Mouse (Mus musculus) MEL (cell line): ENCODE data around the gene Vill. TPM values are rescaled to one million over a fixed set of nuclear protein-coding genes. Genes with fewer than 3 reads are reported as not detected.
A peak's percentile ranks its signal among the peaks of the same experiment; 100 is the strongest.

Source experiments
- DNase-seq: peaks from one replicate; pipeline ENCODE4 v3.0.0; 2011; ENCODE audit warnings: low read depth, low spot score
- H3K27ac ChIP-seq: 2 replicates; pipeline ENCODE4 v1.5.1; 2012; ENCODE audit warnings: low read depth, mild to moderate bottlenecking, control low read depth, low read length, moderate library complexity; ENCODE audit not compliant: control insufficient read depth
- H3K27me3 ChIP-seq, 2 experiments: fragments of 150-350 bp in 1 of 2; sonication (generic) in 1 of 2; 2 replicates each; pipeline ENCODE4 v1.6.1; 2012; ENCODE audit warnings: low read length in 2 of 2, mild to moderate bottlenecking in 2 of 2, improper control_type of control experiment in 1 of 2, moderate library complexity in 1 of 2; ENCODE audit not compliant: insufficient read depth in 2 of 2, control insufficient read depth in 1 of 2
- H3K36me3 ChIP-seq, 2 experiments: 2 replicates each; pipeline ENCODE4 v1.6.1; 2012 to 2014; ENCODE audit warnings: low read length in 2 of 2, improper control_type of control experiment in 1 of 2, inconsistent platforms in 1 of 2, mild to moderate bottlenecking in 1 of 2; ENCODE audit not compliant: insufficient read depth in 2 of 2, control insufficient read depth in 1 of 2
- H3K4me1 ChIP-seq, 2 experiments: fragments of 150-350 bp in 1 of 2; sonication (generic) in 1 of 2; 2 replicates each; pipeline ENCODE4 v1.6.1; 2012; ENCODE audit warnings: low read length in 2 of 2, improper control_type of control experiment in 1 of 2, mild to moderate bottlenecking in 1 of 2; ENCODE audit not compliant: insufficient read depth in 2 of 2, control insufficient read depth in 1 of 2
- H3K4me3 ChIP-seq, 2 experiments: fragments of 150-350 bp in 1 of 2; sonication (generic) in 1 of 2; 2 replicates each; pipeline ENCODE4 v1.5.1; 2012; ENCODE audit warnings: low read depth in 2 of 2, low read length in 2 of 2, mild to moderate bottlenecking in 2 of 2, moderate library complexity in 2 of 2, control low read depth in 1 of 2, improper control_type of control experiment in 1 of 2; ENCODE audit not compliant: control insufficient read depth in 1 of 2, insufficient read depth in 1 of 2
- H3K79me2 ChIP-seq: 2 replicates; pipeline ENCODE4 v1.6.1; 2012; ENCODE audit warnings: mild to moderate bottlenecking, low read length, moderate library complexity; ENCODE audit not compliant: control insufficient read depth, poor library complexity, insufficient read depth
- H3K9ac ChIP-seq: 2 replicates; pipeline ENCODE4 v1.6.1; 2012; ENCODE audit warnings: low read depth, mild to moderate bottlenecking, control low read depth, low read length, moderate library complexity; ENCODE audit not compliant: control insufficient read depth, poor library complexity, severe bottlenecking
- H3K9me3 ChIP-seq: fragments of 150-350 bp; sonication (generic); replicated peaks from 2 replicates; pipeline ENCODE4 v1.6.1; 2012; ENCODE audit warnings: mild to moderate bottlenecking, low read length, improper control_type of control experiment, moderate library complexity; ENCODE audit not compliant: insufficient read depth
- CHD1 ChIP-seq: IDR thresholded peaks from 2 replicates; pipeline ENCODE4 v1.6.1; 2012; ENCODE audit warnings: low read depth, mild to moderate bottlenecking, inconsistent platforms, low read length, improper control_type of control experiment
- ELF1 ChIP-seq: IDR thresholded peaks from 2 replicates; pipeline ENCODE4 v1.6.1; 2014; ENCODE audit warnings: low read depth, mild to moderate bottlenecking, inconsistent platforms, low read length, improper control_type of control experiment, moderate library complexity
- EP300 ChIP-seq, 2 experiments: IDR thresholded peaks; 2 replicates each; pipeline ENCODE4 v1.6.1; 2011; ENCODE audit warnings: improper control_type of control experiment in 2 of 2, low read length in 2 of 2, low read depth in 1 of 2, mild to moderate bottlenecking in 1 of 2
- GABPA ChIP-seq: IDR thresholded peaks from 2 replicates; pipeline ENCODE4 v1.6.1; 2012; ENCODE audit warnings: low read depth, mild to moderate bottlenecking, inconsistent platforms, low read length, improper control_type of control experiment, moderate library complexity
- HCFC1 ChIP-seq: IDR thresholded peaks from 2 replicates; pipeline ENCODE4 v1.6.1; 2012; ENCODE audit warnings: low read depth, mild to moderate bottlenecking, inconsistent platforms, low read length, improper control_type of control experiment, moderate library complexity
- MEF2A ChIP-seq: IDR thresholded peaks from 2 replicates; pipeline ENCODE4 v1.6.1; 2014; ENCODE audit warnings: low read depth, mild to moderate bottlenecking, inconsistent platforms, low read length, improper control_type of control experiment; ENCODE audit not compliant: poor library complexity, insufficient replicate concordance, severe bottlenecking; ENCODE audit errors: extremely low read depth
- MYB ChIP-seq: IDR thresholded peaks from 2 replicates; pipeline ENCODE4 v1.6.1; 2011; ENCODE audit warnings: mild to moderate bottlenecking, low read depth, low read length, improper control_type of control experiment
- NELFE ChIP-seq: IDR thresholded peaks from 2 replicates; pipeline ENCODE4 v1.6.1; 2011; ENCODE audit warnings: low read depth, low read length, improper control_type of control experiment
- POLR2A ChIP-seq, 2 experiments: IDR thresholded peaks; 2 replicates each; pipeline ENCODE4 v1.6.1; 2011 to 2012; ENCODE audit warnings: low read length in 2 of 2, mild to moderate bottlenecking in 2 of 2, control low read depth in 1 of 2, improper control_type of control experiment in 1 of 2, low read depth in 1 of 2, moderate library complexity in 1 of 2; ENCODE audit not compliant: control insufficient read depth in 1 of 2, insufficient read depth in 1 of 2, poor library complexity in 1 of 2
- RAD21 ChIP-seq: IDR thresholded peaks from 2 replicates; pipeline ENCODE4 v1.6.1; 2011; ENCODE audit warnings: mild to moderate bottlenecking, low read depth, low read length, improper control_type of control experiment
- SMC3 ChIP-seq: IDR thresholded peaks from 2 replicates; pipeline ENCODE4 v1.6.1; 2011; ENCODE audit warnings: low read depth, low read length, improper control_type of control experiment
- TBP ChIP-seq: IDR thresholded peaks from 2 replicates; pipeline ENCODE4 v1.8.0; 2011; ENCODE audit warnings: low read depth, low read length, improper control_type of control experiment
- USF1 ChIP-seq: IDR thresholded peaks from 2 replicates; pipeline ENCODE4 v1.6.1; 2014; ENCODE audit warnings: low read depth, mild to moderate bottlenecking, inconsistent platforms, low read length, improper control_type of control experiment, moderate library complexity
- USF2 ChIP-seq, 2 experiments: IDR thresholded peaks; 2 replicates each; pipeline ENCODE4 v1.6.1; 2011 to 2012; ENCODE audit warnings: improper control_type of control experiment in 2 of 2, low read length in 2 of 2, borderline replicate concordance in 1 of 2, inconsistent platforms in 1 of 2, low read depth in 1 of 2, mild to moderate bottlenecking in 1 of 2; ENCODE audit not compliant: insufficient read depth in 1 of 2
- ZC3H11A ChIP-seq: IDR thresholded peaks from 2 replicates; pipeline ENCODE4 v1.6.1; 2012; ENCODE audit warnings: low read depth, mild to moderate bottlenecking, inconsistent platforms, low read length, improper control_type of control experiment
- ZKSCAN1 ChIP-seq: IDR thresholded peaks from 2 replicates; pipeline ENCODE4 v1.6.1; 2012; ENCODE audit warnings: low read depth, mild to moderate bottlenecking, inconsistent platforms, low read length, improper control_type of control experiment, moderate library complexity
- ZMIZ1 ChIP-seq: IDR thresholded peaks from 2 replicates; pipeline ENCODE4 v1.6.1; 2012; ENCODE audit warnings: low read depth, mild to moderate bottlenecking, inconsistent platforms, low read length, improper control_type of control experiment, moderate library complexity
- polyA plus RNA-seq, 2 experiments: library from polyadenylated mRNA; stranded (reverse) in 1 of 2; unstranded in 1 of 2; fragments of >175 nt in 1 of 2; fragments of >200 nt in 1 of 2; gene quantifications; 2 replicates each; pipeline versions ENCODE4 v1.2.1 to v1.2.4; 2012; ENCODE audit warnings: low replicate concordance in 2 of 2, low read depth in 1 of 2; ENCODE audit not compliant: insufficient read length in 2 of 2, insufficient read depth in 1 of 2, missing spikeins in 1 of 2
- total RNA-seq: library from RNA; depleted of rRNA; stranded (reverse); fragments of 300-350 nt; gene quantifications from 2 replicates; pipeline ENCODE4 v1.2.3, GENCODE M21; 2012

The Vill gene
- total and polyA plus RNA-seq, 3 experiments = 76.2 to 197 (median 90.9) TPM

DNA sequence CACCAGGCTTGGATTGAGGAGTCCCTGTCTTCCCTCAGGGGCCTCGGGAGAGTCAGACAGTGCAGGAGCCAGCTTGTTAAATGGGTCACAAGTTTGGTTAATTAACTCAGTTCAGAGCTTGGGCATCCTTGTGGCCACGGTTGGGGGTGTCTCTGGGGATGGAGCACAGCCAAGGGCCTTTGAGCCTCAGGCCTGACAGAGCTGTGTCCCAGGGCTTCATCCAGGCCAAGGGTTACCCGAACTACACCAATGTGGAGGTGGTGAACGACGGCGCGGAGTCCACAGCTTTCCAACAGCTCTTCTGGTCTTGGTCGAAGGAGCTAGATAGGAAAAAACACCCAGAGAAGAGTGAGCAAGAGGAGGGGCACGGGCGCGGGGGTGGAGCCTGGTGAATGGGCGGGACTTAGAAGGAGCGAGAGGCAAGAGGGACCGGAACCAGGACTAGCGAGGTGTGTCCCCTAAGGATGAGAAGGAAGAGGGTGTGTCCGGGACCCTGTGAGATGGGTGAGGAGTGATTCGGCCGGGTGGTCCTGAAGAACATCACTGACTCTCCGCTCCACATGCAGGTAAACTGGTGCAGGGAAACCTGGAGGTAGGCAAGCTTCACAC lies 10.6 kb downstream of the Vill start:
- Histone ChIP-seq H3K9me3 (no peaks in the 10 kb centered on the region), H3K4me3 (peak overlapping the region; percentile 76 to 85), H3K4me1 (peaks cover 0 to 20% of the 10 kb centered on the region in 2 experiments), H3K36me3 (peaks cover 0 to 4% of the 10 kb centered on the region in 2 experiments; a peak in 2 of 4 replicates), H3K27ac (peak overlapping the region; percentile 32), H3K27me3 (no peaks in the 10 kb centered on the region), H3K79me2 (no peaks in the 10 kb centered on the region), H3K9ac (peak overlapping the region; percentile 48)
- TF ChIP-seq ZMIZ1 (0 out of 2 replicates have a peak, but pooled peaks have one; percentile 17), USF1 (no peak), ELF1 (0 out of 2 replicates have a peak, but pooled peaks have one; percentile 40), NELFE (peak; percentile 32; the same call in 1 of the 2 replicates), HCFC1 (peak; percentile 42; the same call in 1 of the 2 replicates), ZC3H11A (no peak), POLR2A (IDR thresholded peaks at IDR 0.05; ENCODE audit: control insufficient read depth in 1 of 2, insufficient read depth in 1 of 2, low read depth in 1 of 2, low read length in 2 of 2, poor library complexity in 1 of 2) (peak in 1 of 2 experiments; percentile 60; a peak in 2 of 4 replicates)
- peak; percentile 91 for DNase-seq

DNA sequence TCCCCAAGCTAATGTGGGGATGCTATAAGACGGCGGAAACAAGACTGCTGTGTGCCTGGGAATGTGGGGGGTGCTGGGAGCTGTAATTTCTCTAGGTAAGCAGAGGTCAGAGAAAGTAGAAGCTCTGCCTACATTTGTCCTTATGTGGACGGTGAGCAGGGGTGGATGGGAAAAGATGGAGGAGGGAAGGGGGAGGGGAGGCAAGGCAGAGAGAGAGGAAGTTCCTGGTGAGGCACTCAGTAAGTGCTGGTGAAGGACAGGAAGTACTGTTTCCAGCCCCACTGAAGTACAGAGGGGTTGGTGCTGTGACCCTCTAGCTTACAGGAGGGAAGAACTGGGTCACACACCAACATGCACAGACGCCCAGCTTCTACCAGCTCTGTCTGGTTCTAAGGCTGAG lies 11.7 kb downstream of the Vill start:
- H3K4me1 ChIP-seq = peaks cover 0 to 20% of the 10 kb centered on the region in 2 experiments
- peaks cover 0 to 4% of the 10 kb centered on the region in 2 experiments; a peak in 2 of 4 replicates for H3K36me3 ChIP-seq
- H3K9me3 ChIP-seq = no peaks in the 10 kb centered on the region
- peak overlapping the region; percentile 60 for H3K27ac ChIP-seq
- TF ChIP-seq TBP (peak; percentile 42; the same call in 1 of the 2 replicates), POLR2A (IDR thresholded peaks at IDR 0.05; ENCODE audit: control insufficient read depth in 1 of 2, insufficient read depth in 1 of 2, low read depth in 1 of 2, low read length in 2 of 2, poor library complexity in 1 of 2) (peak in 1 of 2 experiments; percentile 40; a peak in 2 of 4 replicates), EP300 (IDR thresholded peaks at IDR 0.05; ENCODE audit: low read depth in 1 of 2, low read length in 2 of 2) (no peak), CHD1 (no peak), MEF2A (no peak), GABPA (no peak), USF2 (IDR thresholded peaks at IDR 0.05; ENCODE audit: borderline replicate concordance in 1 of 2, insufficient read depth in 1 of 2, low read depth in 1 of 2, low read length in 2 of 2) (no peak), ZKSCAN1 (no peak), HCFC1 (peak; percentile 64; the same call in 1 of the 2 replicates), RAD21 (no peak), ELF1 (peak; percentile 71), NELFE (peak; percentile 49), MYB (no peak), SMC3 (0 out of 2 replicates have a peak, but pooled peaks have one; percentile 2)
- DNase-seq = peak; percentile 81
- peak overlapping the region; percentile 50 for H3K9ac ChIP-seq
- H3K79me2 ChIP-seq = no peaks in the 10 kb centered on the region
- H3K27me3 ChIP-seq = no peaks in the 10 kb centered on the region
- peak overlapping the region; percentile 76 to 85 for H3K4me3 ChIP-seq
